Mouse (Mus musculus) liver, adult 2 months (tissue): ENCODE results near the gene Gstt1. TPM values are rescaled to one million over a fixed set of nuclear protein-coding genes. Genes with fewer than 3 reads are reported as not detected.
A peak's percentile ranks its signal among the peaks of the same experiment; 100 is the strongest.

Experiments used
- DNase-seq: peaks from one replicate; pipeline ENCODE4 v3.0.0-alpha.2; 2011; ENCODE audit warnings: low read depth, low spot score; ENCODE audit errors: extremely low read depth
- H3K27ac ChIP-seq: fragments of 200-500 bp; replicated peaks from 2 replicates; pipeline ENCODE4 v1.5.1; 2012; ENCODE audit warnings: low read depth, mild to moderate bottlenecking, control low read depth, inconsistent platforms, low read length; ENCODE audit not compliant: insufficient read depth
- H3K27me3 ChIP-seq: fragments of 200-500 bp; 2 replicates; pipeline ENCODE4 v1.6.1; 2012; ENCODE audit warnings: mild to moderate bottlenecking, moderate library complexity, low read length, inconsistent platforms; ENCODE audit not compliant: control insufficient read depth, insufficient read depth
- H3K36me3 ChIP-seq: fragments of 200-500 bp; 2 replicates; pipeline ENCODE4 v1.6.1; 2012; ENCODE audit warnings: low read length, inconsistent platforms; ENCODE audit not compliant: control insufficient read depth, insufficient read depth
- H3K4me1 ChIP-seq: fragments of 200-500 bp; 2 replicates; pipeline ENCODE4 v1.6.1; 2011; ENCODE audit warnings: low read length; ENCODE audit not compliant: control insufficient read depth, insufficient read depth
- H3K4me3 ChIP-seq: fragments of 200-500 bp; 2 replicates; pipeline ENCODE4 v1.5.1; 2011; ENCODE audit warnings: low read depth, mild to moderate bottlenecking, control low read depth, low read length, moderate library complexity; ENCODE audit not compliant: insufficient read depth
- H3K79me2 ChIP-seq: fragments of 200-500 bp; 2 replicates; pipeline ENCODE4 v1.6.1; 2012; ENCODE audit warnings: inconsistent platforms, mild to moderate bottlenecking, low read length, moderate library complexity; ENCODE audit not compliant: control insufficient read depth, insufficient read depth
- H3K9ac ChIP-seq: fragments of 200-500 bp; 2 replicates; pipeline ENCODE4 v1.6.1; 2012; ENCODE audit warnings: low read depth, mild to moderate bottlenecking, control low read depth, inconsistent platforms, low read length
- CTCF ChIP-seq: fragments of 200-500 bp; IDR thresholded peaks from 2 replicates; pipeline ENCODE4 v1.5.1; 2011; ENCODE audit warnings: low read depth, low read length, control low read depth
- POLR2A ChIP-seq: fragments of 200-500 bp; IDR thresholded peaks from 2 replicates; pipeline ENCODE4 v1.6.1; 2011; ENCODE audit warnings: low read length, control low read depth; ENCODE audit not compliant: insufficient read depth; ENCODE audit errors: extremely low read depth
- WGBS: fragments of 180-500 bp; shearing (Covaris S2); methylation state at CpG from one replicate; pipeline ENCODE4 v1.1.7; 2018; 5-methylcytosine and 5-hydroxymethylcytosine counted together
- polyA plus RNA-seq: library from polyadenylated mRNA; depleted of rRNA; stranded (reverse); fragments of >200 nt; gene quantifications from 2 replicates; pipeline ENCODE4 v1.2.3, GENCODE M21; 2012
- total RNA-seq: library from RNA; depleted of rRNA; stranded (reverse); fragments of >200 nt; gene quantifications from 2 replicates; pipeline ENCODE4 v1.2.3, GENCODE M21; 2014

Gstt1 gene
- total and polyA plus RNA-seq, 2 experiments: 622 to 1,223 TPM

- H3K36me3 ChIP-seq: peaks cover 8% of the 10 kb centered on the region
- peak; percentile 78 for DNase-seq
- no peak overlapping the region for H3K4me3 ChIP-seq
- H3K27ac ChIP-seq: peak overlapping the region; percentile 81
- H3K27me3 ChIP-seq: no peaks in the 10 kb centered on the region
- TF ChIP-seq POLR2A: no peak
- TF ChIP-seq CTCF: no peak
- peaks cover 41% of the 10 kb centered on the region for H3K4me1 ChIP-seq
- peaks cover 6% of the 10 kb centered on the region; the same call in 1 of the 2 replicates for H3K79me2 ChIP-seq
- 36% methylated on average over 6 of the region's 6 CpGs for WGBS
- H3K9ac ChIP-seq: no peak overlapping the region; the same call in 1 of the 2 replicates
Observed at GRCm38 (mm10) chr10:75789081-75789735, 9.2 kb downstream of the Gstt1 start.

- peaks cover 8% of the 10 kb centered on the region for H3K36me3 ChIP-seq
- H3K27me3 ChIP-seq: no peaks in the 10 kb centered on the region
- H3K4me3 ChIP-seq: no peak overlapping the region
- no peak overlapping the region for H3K9ac ChIP-seq
- H3K4me1 ChIP-seq: peaks cover 44% of the 10 kb centered on the region
- no peak for TF ChIP-seq POLR2A
- no peak for TF ChIP-seq CTCF
- DNase-seq: no peak
- H3K27ac ChIP-seq: no peak overlapping the region
- H3K79me2 ChIP-seq: peaks cover 3% of the 10 kb centered on the region; the same call in 1 of the 2 replicates
- 95% methylated on average over 8 of the region's 8 CpGs for WGBS
Observed at GRCm38 (mm10) chr10:75788277-75788676, 10.1 kb downstream of the Gstt1 start.

GRCm38 (mm10) chr10:75785442-75785841 lies 12.9 kb downstream of the Gstt1 start:
- Histone ChIP-seq H3K4me1 (peaks cover 44% of the 10 kb centered on the region), H3K27ac (peak overlapping the region; percentile 84), H3K79me2 (peaks cover 3% of the 10 kb centered on the region; the same call in 1 of the 2 replicates), H3K9ac (peak overlapping the region; percentile 17; the same call in 1 of the 2 replicates), H3K36me3 (peaks cover 8% of the 10 kb centered on the region), H3K27me3 (no peaks in the 10 kb centered on the region), H3K4me3 (no peak overlapping the region)
- DNase-seq: peak; percentile 90
- TF ChIP-seq POLR2A (no peak), CTCF (no peak)
- 21% methylated on average over 1 of the region's 1 CpGs for WGBS

- H3K36me3 ChIP-seq: peaks cover 2% of the 10 kb centered on the region; the same call in 1 of the 2 replicates
- TF ChIP-seq POLR2A: peak; percentile 73
- TF ChIP-seq CTCF: no peak
- H3K4me1 ChIP-seq: peaks cover 40% of the 10 kb centered on the region
- H3K9ac ChIP-seq: peak within 1 kb of the TSS; percentile 72
- no peaks in the 10 kb centered on the region for H3K27me3 ChIP-seq
- H3K4me3 ChIP-seq: peak within 1 kb of the TSS; percentile 77
- peak; percentile 98 for DNase-seq
- H3K79me2 ChIP-seq: no peaks in the 10 kb centered on the region
- 2% methylated on average over 28 of the region's 28 CpGs for WGBS
- peak within 1 kb of the TSS; percentile 40 for H3K27ac ChIP-seq
Observed at GRCm38 (mm10) chr10:75780769-75781578, 17.4 kb downstream of the Gstt1 start, which contains the start of the genes Gm20441 and Gstt3. Gm20441 (minus strand) TSS chr10:75780954. Gstt3 (minus strand) TSS chr10:75781414.

- peak; percentile 74 for DNase-seq
- TF ChIP-seq CTCF: no peak
- TF ChIP-seq POLR2A: no peak
- WGBS: 28% methylated on average over 15 of the region's 15 CpGs
- Histone ChIP-seq H3K36me3 (no peaks in the 10 kb centered on the region), H3K4me1 (peaks cover 31% of the 10 kb centered on the region), H3K79me2 (no peaks in the 10 kb centered on the region), H3K4me3 (peak overlapping the region; percentile 77), H3K27ac (no peak overlapping the region), H3K9ac (no peak overlapping the region), H3K27me3 (no peaks in the 10 kb centered on the region)
Observed at GRCm38 (mm10) chr10:75779206-75780174, 18.9 kb downstream of the Gstt1 start.
